Mouse (Mus musculus): ENCODE results near the gene Zfp128.
"Not testable (repeated sequence)": the region's sequence is repeated elsewhere in the genome, so short reads cannot be mapped to it uniquely, and the experiment has no call there.

Zfp128 gene

DNA sequence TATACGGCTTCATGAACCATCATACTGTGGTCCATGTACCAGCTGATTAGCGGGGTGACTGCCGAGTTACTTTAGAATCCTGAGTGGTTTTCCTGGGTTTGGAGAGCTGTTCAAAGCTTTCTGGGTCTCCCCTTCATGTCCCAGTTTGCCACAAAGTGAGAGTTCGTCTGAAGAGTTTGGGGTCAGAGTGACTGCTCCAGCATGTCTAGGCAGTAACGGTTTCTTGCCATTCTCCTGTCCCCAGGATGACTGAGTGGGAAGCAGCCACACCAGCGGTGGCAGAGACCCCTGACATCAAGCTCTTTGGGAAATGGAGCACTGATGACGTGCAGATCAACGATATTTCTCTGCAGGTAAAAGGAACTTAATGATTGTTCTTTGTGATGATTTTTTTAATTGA lies 41.8 kb downstream of the Zfp128 start:
- no peak for DNase-seq

DNA sequence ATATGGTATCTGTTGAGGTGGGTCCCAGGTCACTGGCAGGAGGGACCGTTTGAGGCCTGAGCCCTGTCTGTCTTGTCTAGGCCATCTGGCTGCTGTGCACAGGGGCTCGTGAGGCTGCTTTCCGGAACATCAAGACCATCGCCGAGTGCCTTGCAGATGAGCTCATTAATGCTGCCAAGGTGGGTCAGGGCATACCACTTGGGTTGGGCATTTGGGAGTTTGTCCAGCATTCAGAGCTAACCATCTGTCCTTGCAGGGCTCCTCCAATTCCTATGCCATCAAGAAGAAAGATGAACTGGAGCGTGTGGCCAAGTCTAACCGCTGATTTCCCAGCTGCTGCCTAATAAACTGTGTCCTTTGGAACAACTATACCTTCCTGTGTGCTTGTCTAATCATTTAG lies 45.3 kb downstream of the Zfp128 start:
- DNase-seq, result no peak

DNA sequence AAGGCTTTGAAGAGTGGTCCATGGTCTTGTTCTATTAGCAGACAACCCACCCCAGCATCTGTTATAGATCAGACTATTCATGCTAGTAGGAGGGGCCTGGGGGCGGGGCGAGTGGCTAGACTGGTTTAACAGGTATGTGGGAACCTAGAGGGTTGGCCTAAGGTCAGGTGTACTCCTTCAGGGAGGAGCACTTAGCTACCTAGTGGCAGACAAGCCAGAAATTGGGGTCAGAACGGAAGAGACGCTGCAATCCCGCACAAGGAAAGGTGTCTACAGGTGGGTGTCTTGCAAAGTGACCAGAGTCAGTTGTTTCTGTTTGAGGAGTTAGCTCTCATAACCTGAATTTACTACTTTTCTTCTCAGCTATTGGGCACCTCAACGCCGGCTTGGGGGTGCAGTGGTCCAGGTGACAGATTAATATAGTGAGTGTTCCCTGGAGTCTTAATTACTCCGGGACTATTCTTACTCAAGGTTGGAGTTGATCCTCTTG lies 46.3 kb downstream of the Zfp128 start, which contains the start of gene Rnf225:
Gene Rnf225, plus strand, starts transcription at position 226 of the 490 bp plus-strand sequence.
- DNase-seq, result no peak

DNA sequence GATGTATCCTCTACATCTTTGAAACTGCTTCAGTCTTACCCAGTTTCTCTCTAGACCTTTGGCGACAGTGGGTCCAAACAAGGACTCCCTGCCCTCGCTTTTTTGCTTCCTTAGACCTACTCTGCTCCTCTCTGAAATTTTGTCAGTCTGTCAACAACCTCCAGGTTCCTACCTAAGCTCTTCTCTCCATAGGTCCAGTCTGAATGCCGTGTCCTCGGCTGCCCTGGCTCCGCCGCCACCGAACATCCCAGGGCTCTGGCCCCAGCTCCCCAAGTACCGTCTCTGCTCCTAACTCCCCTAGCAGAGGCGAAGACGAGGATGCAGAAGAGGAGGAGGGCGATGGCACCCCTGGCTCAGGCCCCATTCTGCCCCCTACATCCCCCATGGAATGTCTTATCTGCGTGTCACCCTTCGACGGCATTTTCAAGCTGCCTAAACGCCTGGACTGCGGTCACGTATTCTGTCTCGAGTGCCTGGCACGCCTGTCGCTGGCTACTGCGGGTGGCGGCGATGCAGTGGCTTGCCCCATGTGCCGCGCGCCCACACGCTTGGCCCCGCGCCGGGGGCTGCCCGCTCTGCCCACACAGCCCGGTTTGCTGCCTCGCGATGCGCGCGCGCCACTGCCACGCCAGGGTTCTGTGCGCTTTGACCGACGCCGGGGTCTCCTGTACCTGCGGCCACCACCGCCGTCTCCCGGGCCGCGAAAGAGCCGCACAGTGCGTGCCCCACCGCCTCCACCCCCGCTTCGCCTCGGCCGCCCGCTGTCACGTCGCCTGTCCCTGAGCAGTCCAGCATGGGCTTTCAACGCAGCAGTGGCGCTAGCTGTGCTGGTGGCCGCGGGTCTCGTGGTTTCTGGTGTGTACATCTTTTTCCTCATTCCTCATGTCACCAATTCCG lies 47.0 kb downstream of the Zfp128 start:
- DNase-seq, result no peak

DNA sequence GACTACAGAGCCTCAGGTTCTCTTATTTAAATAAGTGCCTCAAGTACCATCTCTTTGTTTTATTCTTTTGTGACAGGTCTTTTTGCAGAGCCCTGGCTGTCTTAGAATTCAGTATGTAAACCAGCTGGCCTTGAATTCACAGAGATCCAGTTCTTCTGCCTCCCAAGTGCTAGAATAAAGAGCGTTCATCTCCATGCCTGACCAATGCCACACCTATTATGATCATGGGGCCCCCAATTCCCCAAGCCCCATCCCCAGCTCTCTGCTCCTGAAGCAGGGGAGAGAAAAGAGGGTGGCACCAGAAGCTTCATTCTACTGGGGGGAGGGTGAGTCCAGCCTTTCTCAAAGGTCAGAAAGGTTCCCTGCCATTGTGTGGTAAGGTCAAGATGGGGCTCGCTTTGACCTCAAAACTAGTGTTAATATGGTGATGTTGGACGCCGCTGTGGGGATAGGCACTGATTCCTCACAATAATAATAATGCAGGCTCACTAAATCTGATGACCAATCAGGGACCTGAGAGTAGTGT lies 52.7 kb downstream of the Zfp128 start:
- DNase-seq, result no peak

DNA sequence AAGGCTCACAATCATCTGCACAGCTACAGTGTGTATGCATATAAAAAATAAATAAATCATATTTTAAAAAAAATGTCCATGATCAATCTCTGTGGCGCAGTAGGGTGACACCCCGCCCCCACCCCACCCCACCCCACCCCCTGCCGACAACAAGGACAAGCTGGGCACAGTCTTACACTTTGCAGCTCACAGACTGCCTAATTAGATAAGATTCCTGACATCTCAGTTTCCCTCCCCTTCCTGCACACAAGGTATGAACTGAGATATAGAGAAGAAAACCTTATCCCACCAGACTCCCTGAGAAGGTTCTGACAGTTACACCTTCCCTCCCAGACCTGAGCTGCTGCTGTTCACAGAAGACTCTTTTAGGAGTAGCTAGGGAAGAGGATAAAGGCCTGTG lies 53.8 kb downstream of the Zfp128 start:
- DNase-seq, result no peak

- DNase-seq, result not testable (repeated sequence)
These were observed 56.4 kb downstream of the Zfp128 start for GRCm38 (mm10) chr7:12937254-12937803.

DNA sequence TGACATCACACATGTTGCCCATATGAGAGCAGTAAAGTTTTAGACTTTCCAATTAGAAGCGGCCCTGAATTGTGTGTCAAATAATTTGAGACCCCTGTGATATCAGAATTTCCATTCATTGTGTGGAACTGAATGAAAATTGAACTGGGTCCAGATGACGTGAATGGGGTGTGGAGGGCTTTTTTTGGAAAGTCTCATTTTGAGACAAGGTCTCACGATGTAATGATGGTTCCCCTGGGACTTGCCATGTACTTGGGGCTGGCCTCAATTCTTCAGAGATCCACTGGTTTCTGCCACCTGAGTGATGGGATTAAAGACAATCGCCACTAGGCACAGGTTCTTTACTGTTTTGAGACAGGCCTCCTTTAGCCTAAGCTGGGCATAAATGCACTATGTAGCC lies 59.6 kb downstream of the Zfp128 start:
- DNase-seq, result no peak
